Mouse (Mus musculus) forebrain, embryonic 13.5 days (tissue): Measurements from ENCODE around the gene Setd5. TPM values are rescaled to one million over a fixed set of nuclear protein-coding genes. Genes with fewer than 3 reads are reported as not detected.

ENCODE experiments used
- ATAC-seq: fragments of 200-750 bp; cut with Nextera tagmentation; 2 replicates; pipeline ENCODE4 v1.8.0; 2017
- H3K27ac ChIP-seq: fragments of 300-500 bp; sonication (generic); 2 replicates; pipeline ENCODE4 v1.5.1; 2015; ENCODE audit warnings: inconsistent platforms, mild to moderate bottlenecking, moderate library complexity
- H3K27me3 ChIP-seq: fragments of 300-500 bp; sonication (generic); 2 replicates; pipeline ENCODE4 v1.6.1; 2015; ENCODE audit warnings: mild to moderate bottlenecking, inconsistent platforms
- H3K36me3 ChIP-seq: fragments of 300-500 bp; sonication (generic); 2 replicates; pipeline ENCODE4 v1.6.1; 2015; ENCODE audit warnings: mild to moderate bottlenecking, inconsistent platforms; ENCODE audit not compliant: poor library complexity, severe bottlenecking
- H3K4me1 ChIP-seq: fragments of 300-500 bp; sonication (generic); 2 replicates; pipeline ENCODE4 v1.6.1; 2015; ENCODE audit warnings: inconsistent platforms
- H3K4me2 ChIP-seq: fragments of 300-500 bp; sonication (generic); 2 replicates; pipeline ENCODE4 v1.6.1; 2015; ENCODE audit warnings: inconsistent platforms, mild to moderate bottlenecking, moderate library complexity
- H3K4me3 ChIP-seq: fragments of 300-500 bp; sonication (generic); 2 replicates; pipeline ENCODE4 v1.5.1; 2015; ENCODE audit warnings: mild to moderate bottlenecking, inconsistent platforms
- H3K9ac ChIP-seq: fragments of 300-500 bp; sonication (generic); 2 replicates; pipeline ENCODE4 v1.6.1; 2015; ENCODE audit warnings: mild to moderate bottlenecking, inconsistent platforms
- H3K9me3 ChIP-seq: fragments of 300-500 bp; sonication (generic); replicated peaks from 2 replicates; pipeline ENCODE4 v1.6.1; 2016; ENCODE audit warnings: inconsistent platforms
- WGBS: fragments of 180-500 bp; shearing (Covaris S2); methylation state at CpG from one replicate; pipeline ENCODE4 v1.1.7; 2015; 5-methylcytosine and 5-hydroxymethylcytosine counted together
- polyA plus RNA-seq: library from polyadenylated mRNA; unstranded; fragments of >200 nt; fragmentation: Nextera tagmentation; extraction: Ambion mirVana; gene quantifications from 2 replicates; pipeline ENCODE4 v1.2.1, GENCODE M21; 2015

Gene Setd5
- polyA plus RNA-seq, 1 experiment from 2014 or later = 56.9 TPM

DNA sequence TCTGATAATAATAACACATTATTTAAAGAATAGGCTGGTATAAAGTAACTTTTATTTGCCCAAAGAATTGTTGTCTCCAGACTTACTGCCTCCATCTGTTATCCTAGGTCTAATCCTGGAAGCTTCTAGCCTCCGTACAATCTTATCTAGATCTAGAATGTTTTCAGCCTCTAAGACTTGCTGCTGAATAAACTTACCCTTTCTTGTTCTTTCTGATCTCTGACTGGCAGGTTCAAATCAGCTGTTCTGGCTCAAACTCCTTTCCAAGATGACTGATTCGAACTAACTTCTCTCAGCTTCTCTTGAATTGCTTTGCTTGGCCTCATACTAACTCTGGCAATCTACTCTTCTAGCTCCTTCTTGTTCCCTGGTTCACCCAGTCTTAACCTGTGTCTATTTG, 36.8 kb upstream of the Setd5 start:
- H3K4me2 ChIP-seq = no peak overlapping the region

DNA sequence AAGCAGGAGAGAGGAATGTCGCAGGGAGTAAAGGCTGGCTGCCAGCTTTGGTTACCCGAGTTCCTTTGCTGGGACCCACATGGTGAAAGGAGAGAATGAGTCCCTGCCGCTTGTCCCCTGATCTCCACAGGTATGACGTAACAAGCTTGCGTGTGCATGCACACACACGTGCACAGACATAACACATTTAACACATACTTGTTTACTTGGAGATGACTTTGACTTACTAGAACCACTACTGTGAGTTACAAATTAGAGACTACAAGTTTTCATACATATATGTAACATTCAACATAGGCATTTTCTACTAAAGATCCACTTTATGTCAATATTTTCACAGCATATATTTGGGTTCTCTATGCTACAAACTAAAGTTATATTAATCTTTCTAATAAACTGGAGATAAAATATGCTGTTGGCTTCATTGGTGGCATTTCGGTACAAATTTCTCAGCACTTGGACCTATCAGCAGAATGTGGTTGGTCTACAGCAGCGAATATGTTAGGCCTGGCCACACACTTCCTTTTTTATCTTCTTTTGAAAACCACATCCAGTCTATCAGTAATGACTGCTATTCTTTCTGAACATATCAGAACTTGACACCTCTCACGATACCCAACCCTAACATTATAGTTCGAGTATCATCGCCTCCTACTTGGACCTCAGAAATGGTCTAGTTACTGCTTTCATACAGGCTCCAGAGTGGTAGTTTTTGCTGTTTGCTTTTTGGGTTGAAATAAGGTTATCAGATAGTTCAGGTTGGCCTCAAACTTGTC, 35.8 kb upstream of the Setd5 start:
- WGBS = 87% methylated on average over 11 of the region's 11 CpGs
- Histone ChIP-seq H3K27ac (no peak overlapping the region), H3K9ac (no peak overlapping the region), H3K4me2 (no peak overlapping the region), H3K9me3 (no peaks in the 10 kb centered on the region), H3K27me3 (no peaks in the 10 kb centered on the region), H3K36me3 (no peaks in the 10 kb centered on the region), H3K4me1 (peaks cover 19% of the 10 kb centered on the region), H3K4me3 (no peak overlapping the region)
- ATAC-seq = no peak

More for the DNA sequence above, 36.8 kb upstream of the Setd5 start:
- Histone ChIP-seq H3K4me1 (peaks cover 16% of the 10 kb centered on the region), H3K9me3 (no peaks in the 10 kb centered on the region), H3K4me3 (no peak overlapping the region), H3K27ac (no peak overlapping the region), H3K36me3 (no peaks in the 10 kb centered on the region), H3K9ac (no peak overlapping the region), H3K27me3 (no peaks in the 10 kb centered on the region)
- no peak for ATAC-seq
- 88% methylated on average over 2 of the region's 2 CpGs for WGBS

DNA sequence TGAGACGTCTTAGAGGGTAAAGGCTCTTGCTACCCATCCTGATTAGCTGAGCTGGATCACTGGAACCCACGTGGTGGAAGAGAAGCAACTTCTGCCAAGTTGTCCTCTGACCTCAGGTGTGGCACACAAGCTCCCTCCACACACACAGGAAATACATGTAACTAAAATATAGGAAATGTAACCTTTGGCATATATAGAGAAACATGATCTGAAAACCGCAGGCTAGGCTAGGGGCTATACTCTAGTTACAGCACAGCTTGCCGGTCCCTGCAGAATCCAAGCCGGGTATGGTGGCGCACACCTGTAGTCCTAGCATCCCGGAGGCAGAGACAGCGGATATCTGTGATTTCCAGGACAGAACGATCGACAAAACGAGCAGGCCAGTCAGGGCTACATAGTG, 31.6 kb upstream of the Setd5 start:
- Histone ChIP-seq H3K9me3 (no peaks in the 10 kb centered on the region), H3K4me1 (peaks cover 24% of the 10 kb centered on the region), H3K27me3 (no peaks in the 10 kb centered on the region), H3K4me3 (peak overlapping the region; percentile 80), H3K4me2 (peak overlapping the region; percentile 96), H3K36me3 (peaks cover 18% of the 10 kb centered on the region), H3K9ac (peak overlapping the region; percentile 85), H3K27ac (peak overlapping the region; percentile 89)
- 2% methylated on average over 11 of the region's 11 CpGs for WGBS
- ATAC-seq = peak; percentile 55

DNA sequence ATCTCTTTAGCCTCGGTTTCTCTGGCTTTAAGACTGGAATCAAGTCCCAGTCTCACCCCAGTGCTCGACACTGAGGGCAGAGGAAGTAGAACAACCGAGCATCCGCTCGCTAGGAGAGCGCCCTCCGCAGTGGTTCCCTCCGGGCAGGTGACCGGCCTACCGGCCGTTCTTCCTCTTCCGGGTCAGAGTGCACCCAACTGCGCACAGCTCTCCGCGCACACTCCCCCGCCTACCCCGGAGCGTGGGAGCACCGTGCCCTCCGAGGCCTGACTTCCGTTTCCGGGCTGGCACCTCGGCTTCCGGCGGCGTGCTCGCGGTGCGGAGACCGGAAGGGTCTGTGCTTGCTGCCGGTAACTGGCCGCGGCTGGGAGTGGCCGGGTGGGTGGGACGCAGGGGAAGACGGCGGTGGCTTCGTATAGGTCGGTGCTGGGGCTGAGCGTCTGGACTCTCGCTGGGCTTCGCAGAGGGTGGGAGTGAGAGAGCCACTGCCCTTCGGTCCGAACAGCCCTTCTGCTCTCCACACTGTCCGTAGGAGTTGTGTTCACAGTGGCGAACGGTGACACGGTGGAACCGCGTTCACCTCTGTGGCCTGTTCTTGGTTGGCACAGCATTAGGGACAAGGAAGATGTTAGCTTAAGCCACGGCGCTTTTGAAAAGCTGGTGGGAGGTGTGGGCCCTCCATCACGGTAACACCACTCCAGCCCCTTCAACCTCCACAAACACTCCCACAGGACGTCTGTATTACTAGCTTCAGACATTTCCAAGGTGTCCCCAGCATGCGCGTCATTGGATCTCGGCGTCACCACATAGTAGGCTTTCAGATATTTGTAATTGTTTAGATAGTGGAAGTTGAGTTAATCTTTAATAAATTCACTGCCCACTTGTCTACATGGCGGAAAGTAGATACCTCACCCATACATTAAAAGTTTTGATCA, 30.9 kb upstream of the Setd5 start, which contains the start of gene Thumpd3:
Gene Thumpd3, plus strand, starts transcription at position 185 of the 935 bp plus-strand sequence.
- under 1% methylated on average over 59 of the region's 59 CpGs for WGBS
- peak within 1 kb of the TSS; percentile 85 for H3K9ac ChIP-seq

DNA sequence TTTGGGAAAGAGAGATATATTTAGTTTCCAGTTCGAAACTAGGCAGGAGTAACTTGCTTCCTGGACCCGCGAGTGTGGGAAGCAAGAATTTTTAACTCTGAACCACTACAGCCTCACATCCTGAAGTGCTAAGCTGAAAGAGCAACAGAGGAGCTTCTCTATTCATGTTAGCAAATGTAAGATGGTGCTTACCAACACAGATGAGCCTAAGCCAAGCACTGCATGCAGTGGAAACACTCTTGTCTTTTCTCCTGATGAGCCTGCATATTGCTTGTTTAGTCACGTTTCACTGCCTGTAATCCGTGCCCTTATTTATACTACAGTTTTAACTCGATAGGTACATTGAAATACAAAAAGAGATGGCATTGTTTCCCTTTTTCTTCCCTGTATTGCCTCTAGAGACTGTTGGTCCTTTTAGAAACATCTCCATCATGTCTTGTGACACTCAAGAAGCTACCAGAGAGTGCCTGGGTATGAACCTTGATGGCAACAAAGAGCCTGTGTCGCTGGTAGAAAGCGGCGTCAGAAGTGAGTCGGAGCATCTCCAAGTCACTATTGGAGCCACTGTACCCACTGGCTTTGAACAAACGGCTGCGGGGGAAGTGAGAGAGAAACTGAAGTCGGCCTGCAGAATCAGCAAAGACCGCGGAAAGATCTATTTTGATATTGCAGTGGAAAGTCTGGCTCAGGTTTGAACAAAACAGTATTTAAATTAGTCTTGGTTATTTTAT, 30.0 kb upstream of the Setd5 start:
- H3K4me3 ChIP-seq = peak overlapping the region; percentile 80

More for the DNA sequence above, 30.9 kb upstream of the Setd5 start, which contains the start of gene Thumpd3:
- Histone ChIP-seq H3K4me2 (peak within 1 kb of the TSS; percentile 96), H3K27me3 (no peaks in the 10 kb centered on the region), H3K9me3 (no peaks in the 10 kb centered on the region), H3K4me1 (peaks cover 24% of the 10 kb centered on the region), H3K27ac (peak within 1 kb of the TSS; percentile 89), H3K4me3 (peak within 1 kb of the TSS; percentile 80), H3K36me3 (peaks cover 22% of the 10 kb centered on the region)
- peak; percentile 99 for ATAC-seq

DNA sequence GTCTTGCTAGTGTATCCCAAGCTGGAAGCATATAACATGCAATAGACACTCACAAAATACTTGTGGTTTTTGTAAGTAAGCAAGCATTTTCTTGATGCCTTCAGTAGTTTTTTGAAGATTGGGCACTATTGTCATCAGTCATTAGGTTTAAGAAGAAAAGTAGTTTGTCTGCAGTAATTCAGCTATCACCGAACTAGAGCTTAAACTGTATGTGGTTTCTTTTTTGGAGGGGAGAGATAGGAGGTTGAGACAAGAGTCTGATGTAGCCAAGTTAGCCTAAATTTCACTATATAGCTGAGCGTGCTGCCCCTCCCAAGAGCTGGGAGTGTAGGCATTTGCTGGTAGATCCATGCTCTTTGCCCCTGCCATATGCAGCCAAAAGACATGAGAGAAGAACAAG, 28.8 kb upstream of the Setd5 start:
- no peak overlapping the region for H3K4me2 ChIP-seq
- no peak for ATAC-seq
- H3K9me3 ChIP-seq = no peaks in the 10 kb centered on the region

More for the DNA sequence above, 30.0 kb upstream of the Setd5 start:
- peak overlapping the region; percentile 85 for H3K9ac ChIP-seq
- 70% methylated on average over 15 of the region's 15 CpGs for WGBS
- no peak overlapping the region for H3K27ac ChIP-seq
- H3K27me3 ChIP-seq = no peaks in the 10 kb centered on the region
- H3K4me2 ChIP-seq = peak overlapping the region; percentile 96
- no peaks in the 10 kb centered on the region for H3K9me3 ChIP-seq
- peaks cover 24% of the 10 kb centered on the region for H3K4me1 ChIP-seq
- H3K36me3 ChIP-seq = peaks cover 28% of the 10 kb centered on the region
- ATAC-seq = no peak

DNA sequence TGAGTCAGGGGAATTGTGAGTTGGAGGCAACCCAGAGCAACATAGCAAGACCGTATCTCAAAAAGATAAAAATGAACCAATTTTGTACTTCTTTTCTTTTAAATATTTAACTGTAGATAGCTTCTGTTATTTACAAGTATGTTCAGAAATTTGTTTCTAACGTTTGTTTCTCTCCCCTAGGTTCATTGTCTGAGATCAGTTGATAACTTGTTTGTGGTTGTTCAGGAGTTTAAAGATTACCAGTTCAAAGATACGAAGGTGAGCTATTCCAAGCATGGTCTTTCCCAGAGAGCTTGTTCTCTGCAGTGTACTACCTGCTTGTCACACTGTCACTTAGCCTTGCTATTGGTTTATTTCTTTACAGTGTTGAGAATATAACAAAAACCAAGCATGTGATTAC, 28.0 kb upstream of the Setd5 start:
- no peaks in the 10 kb centered on the region for H3K27me3 ChIP-seq
- no peak overlapping the region for H3K9ac ChIP-seq
- no peak overlapping the region for H3K4me2 ChIP-seq
- H3K9me3 ChIP-seq = no peaks in the 10 kb centered on the region
- H3K4me3 ChIP-seq = no peak overlapping the region
- ATAC-seq = no peak
- H3K36me3 ChIP-seq = peaks cover 41% of the 10 kb centered on the region
- H3K27ac ChIP-seq = no peak overlapping the region
- peaks cover 24% of the 10 kb centered on the region for H3K4me1 ChIP-seq
- 86% methylated on average over 3 of the region's 3 CpGs for WGBS

More for the DNA sequence above, 28.8 kb upstream of the Setd5 start:
- Histone ChIP-seq H3K9ac (no peak overlapping the region), H3K36me3 (peaks cover 33% of the 10 kb centered on the region), H3K27ac (no peak overlapping the region), H3K4me3 (no peak overlapping the region), H3K4me1 (peaks cover 24% of the 10 kb centered on the region), H3K27me3 (no peaks in the 10 kb centered on the region)
- 94% methylated on average over 2 of the region's 2 CpGs for WGBS

DNA sequence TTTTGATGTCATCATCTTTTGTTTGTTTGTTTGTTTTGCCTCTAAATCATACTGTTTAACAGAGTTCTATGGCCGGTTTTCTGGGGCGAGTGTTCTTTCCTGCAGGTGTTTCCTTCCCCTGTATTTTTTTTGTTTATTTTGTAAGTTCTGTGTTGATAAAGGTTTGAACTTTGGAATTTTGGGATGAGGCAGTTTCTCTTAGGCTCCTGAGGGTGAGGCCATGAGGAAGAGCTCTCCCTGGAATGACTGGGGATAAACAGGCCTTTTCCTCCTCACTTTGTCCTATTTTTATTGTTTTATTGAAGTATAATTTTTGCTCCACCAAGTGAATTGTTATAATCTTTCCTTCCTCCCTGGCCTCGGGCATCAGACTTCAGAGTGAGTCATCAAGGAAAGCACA, 24.2 kb upstream of the Setd5 start:
- no peak overlapping the region for H3K4me3 ChIP-seq
- H3K4me1 ChIP-seq = peaks cover 5% of the 10 kb centered on the region
- ATAC-seq = no peak
- no peaks in the 10 kb centered on the region for H3K27me3 ChIP-seq
- no peak overlapping the region for H3K27ac ChIP-seq
- peaks cover 73% of the 10 kb centered on the region for H3K36me3 ChIP-seq
- no peak overlapping the region for H3K4me2 ChIP-seq
- no peaks in the 10 kb centered on the region for H3K9me3 ChIP-seq
- H3K9ac ChIP-seq = no peak overlapping the region
- WGBS = 94% methylated on average over 3 of the region's 3 CpGs

DNA sequence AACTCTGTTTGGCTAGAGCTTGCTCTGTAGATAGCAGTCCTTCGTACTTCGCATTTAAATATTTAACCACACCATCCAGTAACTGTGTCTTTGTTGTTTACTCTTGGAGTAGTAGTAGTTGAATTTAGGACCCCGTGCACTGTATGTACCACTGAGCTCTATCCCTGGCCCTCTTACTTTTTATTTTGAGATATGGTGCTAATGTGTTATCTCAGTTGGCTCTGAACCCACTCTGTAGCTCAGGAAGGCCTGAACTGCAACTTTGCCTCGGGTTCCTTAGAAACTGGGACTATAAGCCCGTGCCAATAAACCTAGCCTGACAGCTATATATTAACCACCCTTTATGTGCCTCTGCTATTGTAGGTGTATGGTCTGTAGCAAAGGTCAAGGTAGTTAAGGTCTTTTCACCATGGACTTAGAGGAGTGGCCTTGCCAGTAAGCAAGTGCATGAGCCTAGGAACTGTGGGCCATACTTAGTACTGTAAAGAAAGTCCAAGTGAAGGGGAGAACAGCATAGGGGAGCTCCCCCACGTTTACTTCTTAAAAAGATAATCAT, 22.5 kb upstream of the Setd5 start:
- Histone ChIP-seq H3K4me2 (no peak overlapping the region), H3K4me3 (no peak overlapping the region), H3K36me3 (peaks cover 74% of the 10 kb centered on the region), H3K27me3 (no peaks in the 10 kb centered on the region), H3K4me1 (no peaks in the 10 kb centered on the region), H3K27ac (no peak overlapping the region), H3K9me3 (no peaks in the 10 kb centered on the region), H3K9ac (no peak overlapping the region)
- ATAC-seq = no peak
- 90% methylated on average over 6 of the region's 6 CpGs for WGBS

DNA sequence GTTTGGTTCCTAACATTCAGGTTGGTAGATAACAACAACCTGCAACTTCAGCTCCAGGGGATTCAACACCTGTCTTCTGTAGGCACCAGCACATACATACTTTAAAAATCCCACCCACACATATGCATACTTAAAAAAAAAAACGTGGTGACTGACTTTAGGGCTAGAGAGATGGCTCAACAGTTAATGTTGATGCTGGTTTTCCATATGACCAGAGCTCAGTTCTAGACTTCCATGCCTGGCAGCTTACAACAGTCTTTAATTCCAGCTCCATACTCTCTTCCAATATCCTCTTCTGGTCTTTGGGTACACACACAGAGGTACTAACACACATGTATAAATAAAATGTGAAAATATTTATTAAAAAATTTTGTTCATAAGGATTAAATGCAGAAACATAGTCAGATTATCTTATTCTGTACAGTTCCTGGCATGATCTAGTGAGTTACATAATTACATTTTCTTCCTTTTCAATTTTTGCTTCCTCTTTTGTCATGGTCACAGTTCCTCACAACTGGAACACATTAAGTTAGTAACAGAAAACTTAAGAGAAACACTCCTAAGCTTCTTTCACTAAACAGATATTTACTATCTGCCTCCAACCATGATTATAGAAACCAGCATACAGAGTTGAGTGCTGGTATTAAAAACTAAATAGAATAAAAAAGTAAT, 16.1 kb upstream of the Setd5 start:
- Histone ChIP-seq H3K9me3 (no peaks in the 10 kb centered on the region), H3K4me3 (no peak overlapping the region), H3K4me1 (peaks cover 6% of the 10 kb centered on the region), H3K9ac (no peak overlapping the region), H3K36me3 (peaks cover 85% of the 10 kb centered on the region), H3K4me2 (no peak overlapping the region), H3K27ac (no peak overlapping the region), H3K27me3 (no peaks in the 10 kb centered on the region)
- no peak for ATAC-seq
- WGBS = 76% methylated on average over 1 of the region's 1 CpGs

DNA sequence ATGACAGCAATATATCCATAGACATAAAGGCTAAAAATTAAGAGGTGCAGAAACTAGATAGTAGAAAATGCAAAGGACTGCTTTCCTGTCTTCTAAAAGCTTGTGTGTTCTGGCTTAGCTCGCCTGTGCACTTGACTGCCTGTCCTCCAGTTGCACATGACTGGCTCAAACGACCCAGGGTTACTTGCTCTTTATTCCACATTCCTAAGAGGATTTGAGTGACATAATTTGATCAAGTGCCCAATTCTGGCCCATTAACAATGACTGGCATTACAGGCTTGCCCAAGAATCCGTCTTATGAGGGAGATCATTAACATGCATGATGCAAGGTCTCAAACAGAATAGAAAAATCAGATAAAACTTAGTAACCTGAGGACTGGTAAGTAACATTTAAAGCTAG, 14.9 kb upstream of the Setd5 start:
- 23% methylated on average over 3 of the region's 3 CpGs for WGBS
- Histone ChIP-seq H3K4me3 (no peak overlapping the region), H3K9me3 (no peaks in the 10 kb centered on the region), H3K4me2 (no peak overlapping the region), H3K27me3 (no peaks in the 10 kb centered on the region), H3K27ac (no peak overlapping the region), H3K36me3 (peaks cover 89% of the 10 kb centered on the region), H3K4me1 (peaks cover 6% of the 10 kb centered on the region), H3K9ac (0 out of 2 replicates have a peak overlapping the region, but pooled peaks have one; percentile 26)
- 0 out of 2 replicates have a peak, but pooled peaks have one; percentile 21 for ATAC-seq
